Mouse (Mus musculus) ES-E14 (cell line): ENCODE results near the gene Cped1.

Source experiments
- HCFC1 ChIP-seq: IDR thresholded peaks from 2 replicates; pipeline ENCODE4 v1.6.1; 2012; ENCODE audit warnings: low read length, inconsistent platforms, borderline replicate concordance; ENCODE audit not compliant: insufficient read depth
- MAFK ChIP-seq: IDR thresholded peaks from 2 replicates; pipeline ENCODE4 v1.6.1; 2014; ENCODE audit warnings: mild to moderate bottlenecking, low read depth, low read length, inconsistent platforms; ENCODE audit not compliant: insufficient read depth

DNA sequence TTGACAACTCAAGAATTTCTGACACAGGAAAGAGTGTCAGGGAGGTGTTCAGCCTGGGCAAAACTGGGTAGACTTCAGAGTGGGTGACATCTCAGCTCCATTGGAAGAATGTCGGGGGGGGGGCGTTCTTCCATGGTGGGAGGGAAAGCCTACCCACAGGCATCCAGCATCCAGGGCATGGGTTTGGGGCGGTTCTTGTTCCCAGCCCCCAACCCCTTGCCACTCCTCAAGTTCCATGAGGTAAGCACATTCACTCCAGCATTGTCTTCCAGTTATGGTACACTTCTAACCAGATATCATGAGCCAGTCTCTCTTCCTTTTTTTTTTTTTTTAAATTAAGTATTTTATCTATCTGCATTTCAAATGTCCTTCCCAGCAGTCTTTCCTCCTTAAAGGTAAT lies 118.0 kb downstream of the Cped1 start:
- TF ChIP-seq HCFC1 (no peak), MAFK (no peak)
